Mouse (Mus musculus) cerebellum, postnatal 4 days (tissue): Measurements from ENCODE around the gene Slc38a5.

ENCODE experiments used
- DNase-seq, 2 experiments: peaks; one replicate each; pipeline ENCODE4 v3.0.0; 2022; ENCODE audit warnings: low spot score in 2 of 2, mixed read lengths in 1 of 2

Slc38a5 gene

GRCm38 (mm10) chrX:8309302-8309701 lies 38.4 kb downstream of the Slc38a5 start:
- no peak for DNase-seq

GRCm38 (mm10) chrX:8314905-8315304 lies 44.0 kb downstream of the Slc38a5 start:
- peak; percentile 12 to 20 for DNase-seq

- DNase-seq = no peak
These were observed 56.2 kb downstream of the Slc38a5 start, which contains the start of gene Ssxb10 for GRCm38 (mm10) chrX:8327124-8327523. Gene Ssxb10, plus strand, starts transcription at chrX:8327424.
